Mouse (Mus musculus) myocyte (in vitro differentiated cells): ENCODE measurements around the gene Tjp3. TPM values are rescaled to one million over a fixed set of nuclear protein-coding genes. Genes with fewer than 3 reads are reported as not detected.

Experiments
- H3K27me3 ChIP-seq: one replicate; pipeline ENCODE4 v1.6.1; 2011; ENCODE audit not compliant: control insufficient read depth, insufficient read depth, insufficient read length
- H3K36me3 ChIP-seq: one replicate; pipeline ENCODE4 v1.6.1; 2011; ENCODE audit not compliant: control insufficient read depth, insufficient read depth
- H3K4me2 ChIP-seq: one replicate; pipeline ENCODE4 v1.6.1; 2011; ENCODE audit warnings: low read depth, control low read depth
- H3K4me3 ChIP-seq: one replicate; pipeline ENCODE4 v1.5.1; 2011; ENCODE audit warnings: mild to moderate bottlenecking, control low read depth, moderate library complexity
- H3K79me2 ChIP-seq: one replicate; pipeline ENCODE4 v1.6.1; 2011; ENCODE audit not compliant: control insufficient read depth, insufficient read depth
- H3ac ChIP-seq: one replicate; pipeline ENCODE4 v1.6.1; 2011; ENCODE audit not compliant: control insufficient read depth, insufficient read length
- CEBPB ChIP-seq: IDR thresholded peaks from 2 replicates; pipeline ENCODE4 v1.6.1; 2011; ENCODE audit warnings: mild to moderate bottlenecking, moderate library complexity; ENCODE audit not compliant: poor library complexity, insufficient read depth, severe bottlenecking
- E2F4 ChIP-seq: IDR thresholded peaks from one replicate; pipeline ENCODE4 v1.6.1; 2011; ENCODE audit warnings: mild to moderate bottlenecking, control low read depth, moderate library complexity; ENCODE audit not compliant: insufficient read depth
- MAX ChIP-seq: IDR thresholded peaks from one replicate; pipeline ENCODE4 v1.6.1; 2011; ENCODE audit warnings: low read depth, mild to moderate bottlenecking, control low read depth
- MYOD1 ChIP-seq, 3 experiments: IDR thresholded peaks; one replicate each; pipeline ENCODE4 v1.6.1; 2011; ENCODE audit warnings: control low read depth in 2 of 3, low read depth in 2 of 3, mild to moderate bottlenecking in 2 of 3, moderate library complexity in 1 of 3; ENCODE audit not compliant: insufficient read length in 2 of 3, control insufficient read depth in 1 of 3
- MYOG ChIP-seq, 3 experiments: IDR thresholded peaks; one replicate each; pipeline ENCODE4 v1.6.1; 2011; ENCODE audit warnings: control low read depth in 2 of 3, low read depth in 2 of 3, mild to moderate bottlenecking in 2 of 3; ENCODE audit not compliant: insufficient read length in 2 of 3, control insufficient read depth in 1 of 3, insufficient read depth in 1 of 3
- POLR2A ChIP-seq: IDR thresholded peaks from one replicate; pipeline ENCODE4 v1.6.1; 2011; ENCODE audit warnings: low read depth, mild to moderate bottlenecking, control low read depth, moderate library complexity; ENCODE audit not compliant: insufficient read length
- POLR2AphosphoS2 ChIP-seq: IDR thresholded peaks from one replicate; pipeline ENCODE4 v1.6.1; 2011; ENCODE audit warnings: low read depth, control low read depth; ENCODE audit not compliant: insufficient read length
- REST ChIP-seq: IDR thresholded peaks from one replicate; pipeline ENCODE4 v1.6.1; 2011; ENCODE audit warnings: mild to moderate bottlenecking, control low read depth, moderate library complexity; ENCODE audit not compliant: insufficient read depth, insufficient read length
- SRF ChIP-seq: IDR thresholded peaks from one replicate; pipeline ENCODE4 v1.6.1; 2011; ENCODE audit warnings: low read depth; ENCODE audit not compliant: control insufficient read depth, insufficient read length
- TCF12 ChIP-seq: IDR thresholded peaks from one replicate; pipeline ENCODE4 v1.6.1; 2011; ENCODE audit warnings: mild to moderate bottlenecking, control low read depth; ENCODE audit not compliant: poor library complexity, insufficient read depth, severe bottlenecking
- TCF3 ChIP-seq: IDR thresholded peaks from one replicate; pipeline ENCODE4 v1.6.1; 2011; ENCODE audit warnings: low read depth, control low read depth; ENCODE audit not compliant: insufficient read length
- USF1 ChIP-seq: IDR thresholded peaks from one replicate; pipeline ENCODE4 v1.6.1; 2011; ENCODE audit warnings: low read depth, mild to moderate bottlenecking, control low read depth, moderate library complexity
- polyA plus RNA-seq: library from polyadenylated mRNA; unstranded; fragments of >200 nt; fragmentation: generic; extraction: Trizol; gene quantifications from one replicate; pipeline ENCODE4 v1.2.1, GENCODE M21; 2012; ENCODE audit warnings: missing spikeins

Gene Tjp3
- polyA plus RNA-seq, 1 experiment, result 0.17 TPM

GRCm38 (mm10) chr10:81273842-81274241, 17.5 kb downstream of the Tjp3 start:
- H3ac ChIP-seq, result no peak overlapping the region
- no peak overlapping the region for H3K4me3 ChIP-seq
- H3K79me2 ChIP-seq, result peaks cover 8% of the 10 kb centered on the region
- H3K4me2 ChIP-seq, result no peak overlapping the region
- no peaks in the 10 kb centered on the region for H3K27me3 ChIP-seq
- no peaks in the 10 kb centered on the region for H3K36me3 ChIP-seq
- TF ChIP-seq USF1 (no peak), MYOG (IDR thresholded peaks at IDR 0.05; ENCODE audit: control insufficient read depth in 1 of 3, insufficient read depth in 1 of 3, insufficient read length in 2 of 3, low read depth in 2 of 3) (no peak), POLR2A (no peak), MAX (no peak), REST (no peak), CEBPB (no peak), MYOD1 (IDR thresholded peaks at IDR 0.05; ENCODE audit: control insufficient read depth in 1 of 3, insufficient read length in 2 of 3, low read depth in 2 of 3) (no peak), SRF (no peak)

- no peak for TF ChIP-seq TCF3
- TF ChIP-seq MYOD1 (IDR thresholded peaks at IDR 0.05; ENCODE audit: control insufficient read depth in 1 of 3, insufficient read length in 2 of 3, low read depth in 2 of 3), result no peak
- peaks cover 14% of the 10 kb centered on the region for H3K79me2 ChIP-seq
- no peaks in the 10 kb centered on the region for H3K27me3 ChIP-seq
- no peak overlapping the region for H3K4me3 ChIP-seq
- H3K4me2 ChIP-seq, result no peak overlapping the region
- no peaks in the 10 kb centered on the region for H3K36me3 ChIP-seq
- H3ac ChIP-seq, result no peak overlapping the region
Measured at GRCm38 (mm10) chr10:81272356-81272755, 19.0 kb downstream of the Tjp3 start.

- Histone ChIP-seq H3K4me2 (peak overlapping the region; percentile 86), H3K4me3 (peak overlapping the region; percentile 86), H3ac (peak overlapping the region; percentile 26), H3K36me3 (no peaks in the 10 kb centered on the region), H3K79me2 (peaks cover 34% of the 10 kb centered on the region), H3K27me3 (no peaks in the 10 kb centered on the region)
- TF ChIP-seq TCF3 (no peak), MAX (no peak), MYOG (IDR thresholded peaks at IDR 0.05; ENCODE audit: control insufficient read depth in 1 of 3, insufficient read depth in 1 of 3, insufficient read length in 2 of 3, low read depth in 2 of 3) (no peak), TCF12 (no peak), POLR2AphosphoS2 (no peak), SRF (no peak), USF1 (no peak), POLR2A (no peak), MYOD1 (IDR thresholded peaks at IDR 0.05; ENCODE audit: control insufficient read depth in 1 of 3, insufficient read length in 2 of 3, low read depth in 2 of 3) (no peak), REST (no peak), E2F4 (no peak), CEBPB (no peak)
Measured at GRCm38 (mm10) chr10:81268643-81269412, 22.6 kb downstream of the Tjp3 start.

- H3K27me3 ChIP-seq, result no peaks in the 10 kb centered on the region
Measured at GRCm38 (mm10) chr10:81268056-81268455, 23.3 kb downstream of the Tjp3 start.

More at GRCm38 (mm10) chr10:81268056-81268455, 23.3 kb downstream of the Tjp3 start:
- Histone ChIP-seq H3K4me3 (peak overlapping the region; percentile 86), H3K4me2 (peak overlapping the region; percentile 86), H3ac (peak overlapping the region; percentile 26), H3K79me2 (peaks cover 34% of the 10 kb centered on the region), H3K36me3 (no peaks in the 10 kb centered on the region)
- TF ChIP-seq POLR2AphosphoS2 (peak; percentile 93), POLR2A (peak; percentile 90), MYOG (IDR thresholded peaks at IDR 0.05; ENCODE audit: control insufficient read depth in 1 of 3, insufficient read depth in 1 of 3, insufficient read length in 2 of 3, low read depth in 2 of 3) (no peak), CEBPB (peak; percentile 83), USF1 (no peak), MYOD1 (IDR thresholded peaks at IDR 0.05; ENCODE audit: control insufficient read depth in 1 of 3, insufficient read length in 2 of 3, low read depth in 2 of 3) (no peak), MAX (no peak), E2F4 (no peak), REST (no peak), SRF (no peak), TCF3 (no peak), TCF12 (no peak)
